Mouse (Mus musculus) MEL (cell line): ENCODE data around the gene Saa4. TPM values are rescaled to one million over a fixed set of nuclear protein-coding genes. Genes with fewer than 3 reads are reported as not detected.

Experiments
- DNase-seq: peaks from one replicate; pipeline ENCODE4 v3.0.0; 2011; ENCODE audit warnings: low read depth, low spot score
- H3K27ac ChIP-seq: 2 replicates; pipeline ENCODE4 v1.5.1; 2012; ENCODE audit warnings: low read depth, mild to moderate bottlenecking, control low read depth, low read length, moderate library complexity; ENCODE audit not compliant: control insufficient read depth
- H3K27me3 ChIP-seq, 2 experiments: fragments of 150-350 bp in 1 of 2; sonication (generic) in 1 of 2; 2 replicates each; pipeline ENCODE4 v1.6.1; 2012; ENCODE audit warnings: low read length in 2 of 2, mild to moderate bottlenecking in 2 of 2, improper control_type of control experiment in 1 of 2, moderate library complexity in 1 of 2; ENCODE audit not compliant: insufficient read depth in 2 of 2, control insufficient read depth in 1 of 2
- H3K36me3 ChIP-seq, 2 experiments: 2 replicates each; pipeline ENCODE4 v1.6.1; 2012 to 2014; ENCODE audit warnings: low read length in 2 of 2, improper control_type of control experiment in 1 of 2, inconsistent platforms in 1 of 2, mild to moderate bottlenecking in 1 of 2; ENCODE audit not compliant: insufficient read depth in 2 of 2, control insufficient read depth in 1 of 2
- H3K4me1 ChIP-seq, 2 experiments: fragments of 150-350 bp in 1 of 2; sonication (generic) in 1 of 2; 2 replicates each; pipeline ENCODE4 v1.6.1; 2012; ENCODE audit warnings: low read length in 2 of 2, improper control_type of control experiment in 1 of 2, mild to moderate bottlenecking in 1 of 2; ENCODE audit not compliant: insufficient read depth in 2 of 2, control insufficient read depth in 1 of 2
- H3K4me3 ChIP-seq, 2 experiments: fragments of 150-350 bp in 1 of 2; sonication (generic) in 1 of 2; 2 replicates each; pipeline ENCODE4 v1.5.1; 2012; ENCODE audit warnings: low read depth in 2 of 2, low read length in 2 of 2, mild to moderate bottlenecking in 2 of 2, moderate library complexity in 2 of 2, control low read depth in 1 of 2, improper control_type of control experiment in 1 of 2; ENCODE audit not compliant: control insufficient read depth in 1 of 2, insufficient read depth in 1 of 2
- H3K79me2 ChIP-seq: 2 replicates; pipeline ENCODE4 v1.6.1; 2012; ENCODE audit warnings: mild to moderate bottlenecking, low read length, moderate library complexity; ENCODE audit not compliant: control insufficient read depth, poor library complexity, insufficient read depth
- H3K9ac ChIP-seq: 2 replicates; pipeline ENCODE4 v1.6.1; 2012; ENCODE audit warnings: low read depth, mild to moderate bottlenecking, control low read depth, low read length, moderate library complexity; ENCODE audit not compliant: control insufficient read depth, poor library complexity, severe bottlenecking
- H3K9me3 ChIP-seq: fragments of 150-350 bp; sonication (generic); replicated peaks from 2 replicates; pipeline ENCODE4 v1.6.1; 2012; ENCODE audit warnings: mild to moderate bottlenecking, low read length, improper control_type of control experiment, moderate library complexity; ENCODE audit not compliant: insufficient read depth
- BHLHE40 ChIP-seq: IDR thresholded peaks from 2 replicates; pipeline ENCODE4 v1.6.1; 2012; ENCODE audit warnings: low read depth, mild to moderate bottlenecking, inconsistent platforms, low read length, improper control_type of control experiment, borderline replicate concordance
- E2F4 ChIP-seq: IDR thresholded peaks from 2 replicates; pipeline ENCODE4 v1.6.1; 2011; ENCODE audit warnings: low read depth, low read length, improper control_type of control experiment, borderline replicate concordance
- EP300 ChIP-seq, 2 experiments: IDR thresholded peaks; 2 replicates each; pipeline ENCODE4 v1.6.1; 2011; ENCODE audit warnings: improper control_type of control experiment in 2 of 2, low read length in 2 of 2, low read depth in 1 of 2, mild to moderate bottlenecking in 1 of 2
- GABPA ChIP-seq: IDR thresholded peaks from 2 replicates; pipeline ENCODE4 v1.6.1; 2012; ENCODE audit warnings: low read depth, mild to moderate bottlenecking, inconsistent platforms, low read length, improper control_type of control experiment, moderate library complexity
- GATA1 ChIP-seq: IDR thresholded peaks from 2 replicates; pipeline ENCODE4 v1.6.1; 2011; ENCODE audit warnings: low read depth, low read length, improper control_type of control experiment
- MAFK ChIP-seq: IDR thresholded peaks from 2 replicates; pipeline ENCODE4 v1.6.1; 2011; ENCODE audit warnings: low read depth, mild to moderate bottlenecking, low read length, improper control_type of control experiment, borderline replicate concordance
- MAX ChIP-seq: IDR thresholded peaks from 2 replicates; pipeline ENCODE4 v1.6.1; 2011; ENCODE audit warnings: low read length, improper control_type of control experiment
- MXI1 ChIP-seq: IDR thresholded peaks from 2 replicates; pipeline ENCODE4 v1.6.1; 2011; ENCODE audit warnings: mild to moderate bottlenecking, low read depth, low read length, improper control_type of control experiment
- NELFE ChIP-seq: IDR thresholded peaks from 2 replicates; pipeline ENCODE4 v1.6.1; 2011; ENCODE audit warnings: low read depth, low read length, improper control_type of control experiment
- NRF1 ChIP-seq: IDR thresholded peaks from 2 replicates; pipeline ENCODE4 v1.6.1; 2014; ENCODE audit warnings: low read depth, mild to moderate bottlenecking, inconsistent platforms, low read length, improper control_type of control experiment, moderate library complexity; ENCODE audit not compliant: poor library complexity, insufficient read depth, severe bottlenecking
- POLR2AphosphoS2 ChIP-seq: IDR thresholded peaks from 2 replicates; pipeline ENCODE4 v1.6.1; 2011; ENCODE audit warnings: low read length, improper control_type of control experiment
- POLR2AphosphoS5 ChIP-seq: IDR thresholded peaks from 2 replicates; pipeline ENCODE4 v1.6.1; 2012; ENCODE audit warnings: low read depth, borderline replicate concordance, mild to moderate bottlenecking, inconsistent platforms, low read length, moderate library complexity, mixed read lengths
- RAD21 ChIP-seq: IDR thresholded peaks from 2 replicates; pipeline ENCODE4 v1.6.1; 2011; ENCODE audit warnings: mild to moderate bottlenecking, low read depth, low read length, improper control_type of control experiment
- SMC3 ChIP-seq: IDR thresholded peaks from 2 replicates; pipeline ENCODE4 v1.6.1; 2011; ENCODE audit warnings: low read depth, low read length, improper control_type of control experiment
- TBP ChIP-seq: IDR thresholded peaks from 2 replicates; pipeline ENCODE4 v1.8.0; 2011; ENCODE audit warnings: low read depth, low read length, improper control_type of control experiment
- UBTF ChIP-seq: IDR thresholded peaks from 2 replicates; pipeline ENCODE4 v1.6.1; 2012; ENCODE audit warnings: low read depth, mild to moderate bottlenecking, inconsistent platforms, low read length, improper control_type of control experiment, moderate library complexity, borderline replicate concordance; ENCODE audit not compliant: insufficient read depth
- USF2 ChIP-seq, 2 experiments: IDR thresholded peaks; 2 replicates each; pipeline ENCODE4 v1.6.1; 2011 to 2012; ENCODE audit warnings: improper control_type of control experiment in 2 of 2, low read length in 2 of 2, borderline replicate concordance in 1 of 2, inconsistent platforms in 1 of 2, low read depth in 1 of 2, mild to moderate bottlenecking in 1 of 2; ENCODE audit not compliant: insufficient read depth in 1 of 2
- polyA plus RNA-seq, 2 experiments: library from polyadenylated mRNA; stranded (reverse) in 1 of 2; unstranded in 1 of 2; fragments of >175 nt in 1 of 2; fragments of >200 nt in 1 of 2; gene quantifications; 2 replicates each; pipeline versions ENCODE4 v1.2.1 to v1.2.4; 2012; ENCODE audit warnings: low replicate concordance in 2 of 2, low read depth in 1 of 2; ENCODE audit not compliant: insufficient read length in 2 of 2, insufficient read depth in 1 of 2, missing spikeins in 1 of 2
- total RNA-seq: library from RNA; depleted of rRNA; stranded (reverse); fragments of 300-350 nt; gene quantifications from 2 replicates; pipeline ENCODE4 v1.2.3, GENCODE M21; 2012

Gene Saa4
- total and polyA plus RNA-seq, 3 experiments, result not detected

- DNase-seq, result no peak
- Histone ChIP-seq H3K79me2 (no peaks in the 10 kb centered on the region), H3K4me1 (peaks cover 0 to 9% of the 10 kb centered on the region in 2 experiments; a peak in 2 of 4 replicates), H3K4me3 (no peak overlapping the region), H3K9me3 (no peaks in the 10 kb centered on the region), H3K36me3 (no peaks in the 10 kb centered on the region), H3K9ac (no peak overlapping the region), H3K27ac (no peak overlapping the region), H3K27me3 (peaks cover 0 to 4% of the 10 kb centered on the region in 2 experiments; a peak in 3 of 4 replicates)
- TF ChIP-seq EP300 (IDR thresholded peaks at IDR 0.05; ENCODE audit: low read depth in 1 of 2, low read length in 2 of 2) (no peak), UBTF (no peak), SMC3 (no peak), NRF1 (no peak), TBP (no peak), MAFK (no peak), POLR2AphosphoS2 (no peak)
These were observed 4.8 kb downstream of the Saa4 start for GRCm38 (mm10) chr7:46727584-46727983.

GRCm38 (mm10) chr7:46724396-46724795 is 8.0 kb downstream of the Saa4 start:
- Histone ChIP-seq H3K9me3 (no peaks in the 10 kb centered on the region), H3K9ac (no peak overlapping the region), H3K36me3 (no peaks in the 10 kb centered on the region), H3K79me2 (no peaks in the 10 kb centered on the region), H3K4me3 (no peak overlapping the region), H3K27me3 (peaks cover 0 to 3% of the 10 kb centered on the region in 2 experiments; a peak in 2 of 4 replicates), H3K4me1 (peaks cover 0 to 9% of the 10 kb centered on the region in 2 experiments; a peak in 2 of 4 replicates), H3K27ac (no peak overlapping the region)
- DNase-seq, result no peak
- TF ChIP-seq MXI1 (no peak), E2F4 (no peak), USF2 (IDR thresholded peaks at IDR 0.05; ENCODE audit: borderline replicate concordance in 1 of 2, insufficient read depth in 1 of 2, low read depth in 1 of 2, low read length in 2 of 2) (no peak), MAX (no peak), RAD21 (no peak), MAFK (no peak), NELFE (no peak), BHLHE40 (no peak), POLR2AphosphoS5 (no peak), GATA1 (no peak), GABPA (no peak)
